Mouse (Mus musculus) liver, embryonic 11.5 days (tissue): ENCODE data around the gene Lrrc74b. TPM values are rescaled to one million over a fixed set of nuclear protein-coding genes. Genes with fewer than 3 reads are reported as not detected.

ENCODE experiments used
- ATAC-seq: fragments of 200-750 bp; cut with Nextera tagmentation; replicated peaks from 2 replicates; pipeline ENCODE4 v1.8.0; 2017; ENCODE audit warnings: moderate number of reproducible peaks, mild to moderate bottlenecking, moderate TSS enrichment, moderate library complexity; ENCODE audit not compliant: low FRiP score
- DNase-seq: peaks from one replicate; pipeline ENCODE4 v3.0.0-alpha.2; 2017; ENCODE audit warnings: low spot score
- H3K27ac ChIP-seq: fragments of 300-500 bp; sonication (generic); 2 replicates; pipeline ENCODE4 v1.5.1; 2014; ENCODE audit warnings: mild to moderate bottlenecking, low read depth, low read length, control low read depth
- H3K27me3 ChIP-seq: fragments of 300-500 bp; sonication (generic); replicated peaks from 2 replicates; pipeline ENCODE4 v1.6.1; 2014; ENCODE audit warnings: low read length, mixed read lengths; ENCODE audit not compliant: control insufficient read depth, insufficient read depth
- H3K36me3 ChIP-seq: fragments of 300-500 bp; sonication (generic); 2 replicates; pipeline ENCODE4 v1.6.1; 2014; ENCODE audit warnings: mild to moderate bottlenecking, low read length, moderate library complexity, mixed read lengths; ENCODE audit not compliant: control insufficient read depth, insufficient read depth
- H3K4me1 ChIP-seq: fragments of 300-500 bp; sonication (generic); replicated peaks from 2 replicates; pipeline ENCODE4 v1.6.1; 2014; ENCODE audit warnings: low read length, mixed read lengths; ENCODE audit not compliant: control insufficient read depth, insufficient read depth
- H3K4me2 ChIP-seq: fragments of 300-500 bp; sonication (generic); 2 replicates; pipeline ENCODE4 v1.6.1; 2014; ENCODE audit warnings: mild to moderate bottlenecking, control low read depth, moderate library complexity
- H3K4me3 ChIP-seq: fragments of 300-500 bp; sonication (generic); 2 replicates; pipeline ENCODE4 v1.5.1; 2014; ENCODE audit warnings: low read depth, low read length, control low read depth
- H3K9ac ChIP-seq: fragments of 300-500 bp; sonication (generic); 2 replicates; pipeline ENCODE4 v1.6.1; 2014; ENCODE audit warnings: low read depth, low read length, control low read depth
- H3K9me3 ChIP-seq: fragments of 300-500 bp; sonication (generic); 2 replicates; pipeline ENCODE4 v1.6.1; 2016; ENCODE audit warnings: low read length, inconsistent platforms, mixed read lengths; ENCODE audit not compliant: control insufficient read depth
- WGBS: fragments of 180-500 bp; shearing (Covaris S2); extraction: QIAGEN DNeasy Blood & Tissue Kit; methylation state at CpG from one replicate; pipeline ENCODE4 v1.1.7; 2014; 5-methylcytosine and 5-hydroxymethylcytosine counted together
- polyA plus RNA-seq: library from polyadenylated mRNA; unstranded; fragments of >200 nt; fragmentation: Nextera tagmentation; extraction: Ambion mirVana; gene quantifications from 2 replicates; pipeline ENCODE4 v1.2.1, GENCODE M21; 2014

Gene Lrrc74b
- polyA plus RNA-seq, 1 experiment from 2014 or later: not detected

DNA sequence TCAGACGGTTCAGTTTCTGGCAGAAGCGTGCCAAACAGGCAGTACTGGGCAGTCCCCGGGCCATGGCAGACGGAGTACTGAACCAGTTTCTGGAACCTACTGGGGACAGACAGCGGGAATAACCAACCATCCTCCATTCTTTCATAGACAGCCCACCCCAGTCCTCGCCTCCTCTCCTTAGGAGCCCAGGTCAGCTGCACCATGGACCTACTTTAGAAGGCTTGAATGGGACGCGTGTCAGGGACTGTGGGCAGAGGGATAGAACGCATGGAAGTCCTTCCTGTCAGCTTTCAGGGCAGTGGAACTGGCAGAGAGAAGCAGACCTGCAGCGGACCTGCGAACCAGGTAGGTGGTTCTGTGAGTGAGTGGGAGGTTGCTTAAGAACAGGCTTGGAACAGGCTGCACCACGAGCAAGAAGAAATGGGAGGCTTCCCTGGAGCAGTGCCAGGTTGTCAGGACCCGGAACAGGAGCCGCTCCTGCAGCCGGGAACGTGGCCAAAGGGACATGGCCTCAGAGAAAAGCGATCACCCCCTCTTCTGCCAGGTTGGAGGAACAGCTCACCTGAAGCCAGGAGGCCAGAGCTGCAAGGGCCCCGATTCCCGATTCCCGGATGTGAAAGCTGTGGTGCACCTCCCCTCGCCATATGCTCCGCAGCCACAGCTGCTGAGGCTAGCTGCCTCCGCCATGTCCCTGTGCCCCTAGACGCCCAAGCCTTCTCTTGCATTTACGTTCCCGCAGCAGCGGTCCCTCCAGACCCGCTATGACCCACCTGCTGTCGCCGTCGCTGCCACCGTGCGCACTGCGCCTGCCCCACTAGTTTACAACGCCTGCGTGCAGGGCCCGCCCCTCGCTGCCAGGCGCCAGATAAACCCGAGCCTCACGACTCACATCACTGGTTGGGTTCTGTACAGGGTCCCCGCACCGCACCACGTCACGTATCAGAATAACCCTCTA, 15.1 kb upstream of the Lrrc74b start:
- DNase-seq: peak; percentile 50
- ATAC-seq: peak; percentile 58; the same call in 1 of the 2 replicates
- H3K4me3 ChIP-seq: peak overlapping the region; percentile 47
- H3K4me2 ChIP-seq: peak overlapping the region; percentile 73
- H3K36me3 ChIP-seq: no peaks in the 10 kb centered on the region
- peak overlapping the region; percentile 11 for H3K9ac ChIP-seq
- 15% methylated on average over 45 of the region's 45 CpGs for WGBS
- H3K27me3 ChIP-seq: peaks cover 48% of the 10 kb centered on the region
- no peaks in the 10 kb centered on the region for H3K9me3 ChIP-seq
- H3K27ac ChIP-seq: no peak overlapping the region
- peaks cover 4% of the 10 kb centered on the region; the same call in 1 of the 2 replicates for H3K4me1 ChIP-seq

- Histone ChIP-seq H3K27me3 (peaks cover 2% of the 10 kb centered on the region; the same call in 1 of the 2 replicates), H3K27ac (no peak overlapping the region), H3K36me3 (no peaks in the 10 kb centered on the region), H3K9me3 (no peaks in the 10 kb centered on the region), H3K4me1 (peaks cover 5% of the 10 kb centered on the region), H3K9ac (no peak overlapping the region), H3K4me3 (no peak overlapping the region), H3K4me2 (no peak overlapping the region)
- WGBS: 32% methylated on average over 4 of the region's 4 CpGs
- DNase-seq (no peak), ATAC-seq (no peak)
Measured at GRCm38 (mm10) chr16:17566186-17566585, 5.1 kb upstream of the Lrrc74b start.

DNA sequence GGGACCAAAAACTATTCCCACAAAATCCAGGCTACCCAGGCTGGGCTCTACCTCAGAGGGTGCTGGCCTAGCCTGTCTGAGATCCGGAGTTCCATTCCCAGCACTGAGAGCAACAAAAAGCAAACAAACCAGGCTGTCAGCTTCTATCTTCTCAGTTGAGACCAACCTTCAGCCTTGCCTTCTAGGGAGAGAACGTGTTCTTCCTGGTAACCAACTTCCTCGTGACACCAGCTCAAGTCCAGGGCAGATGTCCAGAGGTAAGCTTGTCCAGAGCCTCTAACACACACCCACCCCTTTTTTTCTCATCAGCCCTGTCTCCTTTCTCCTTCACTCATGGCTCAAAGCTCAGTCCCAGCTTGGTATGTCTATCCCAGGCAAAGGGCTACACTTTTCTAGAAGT, 3.7 kb upstream of the Lrrc74b start:
- Histone ChIP-seq H3K27me3 (peaks cover 2% of the 10 kb centered on the region; the same call in 1 of the 2 replicates), H3K27ac (no peak overlapping the region), H3K4me3 (no peak overlapping the region), H3K9ac (no peak overlapping the region), H3K9me3 (no peaks in the 10 kb centered on the region), H3K36me3 (no peaks in the 10 kb centered on the region), H3K4me1 (peaks cover 14% of the 10 kb centered on the region), H3K4me2 (no peak overlapping the region)
- WGBS: 51% methylated on average over 3 of the region's 3 CpGs
- DNase-seq (no peak), ATAC-seq (no peak)

DNA sequence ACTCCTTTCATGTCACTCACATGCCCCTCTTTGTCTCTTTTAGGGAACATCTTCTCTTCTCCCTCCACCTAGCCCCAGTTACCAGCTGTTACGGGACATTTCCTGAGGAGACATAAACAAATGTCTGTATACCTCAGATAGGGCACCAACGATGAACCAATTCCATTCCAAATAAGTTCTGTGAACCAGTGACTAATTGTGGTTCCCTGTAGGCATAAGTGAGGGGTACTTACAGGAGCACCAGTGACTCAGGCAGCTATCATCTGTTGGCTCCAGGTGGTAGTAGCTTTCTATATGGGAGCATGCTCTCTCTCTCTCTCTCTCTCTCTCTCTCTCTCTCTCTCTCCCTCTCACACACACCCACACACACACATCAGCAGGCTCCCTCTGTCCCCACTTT, 3.2 kb upstream of the Lrrc74b start:
- no peak overlapping the region for H3K9ac ChIP-seq
- H3K36me3 ChIP-seq: no peaks in the 10 kb centered on the region
- ATAC-seq: no peak
- no peak overlapping the region for H3K4me3 ChIP-seq
- H3K4me2 ChIP-seq: no peak overlapping the region
- no peak for DNase-seq
- H3K4me1 ChIP-seq: peaks cover 18% of the 10 kb centered on the region
- WGBS: 41% methylated on average over 2 of the region's 2 CpGs
- no peaks in the 10 kb centered on the region for H3K9me3 ChIP-seq
- H3K27ac ChIP-seq: no peak overlapping the region
- peaks cover 2% of the 10 kb centered on the region; the same call in 1 of the 2 replicates for H3K27me3 ChIP-seq

GRCm38 (mm10) chr16:17563580-17563979, 2.5 kb upstream of the Lrrc74b start:
- no peaks in the 10 kb centered on the region for H3K36me3 ChIP-seq
- WGBS: 35% methylated on average over 1 of the region's 1 CpGs
- H3K27me3 ChIP-seq: peaks cover 2% of the 10 kb centered on the region; the same call in 1 of the 2 replicates
- DNase-seq: no peak
- no peak overlapping the region for H3K27ac ChIP-seq
- no peak overlapping the region for H3K4me3 ChIP-seq
- no peak overlapping the region for H3K9ac ChIP-seq
- H3K4me1 ChIP-seq: peaks cover 24% of the 10 kb centered on the region
- ATAC-seq: no peak
- H3K9me3 ChIP-seq: no peaks in the 10 kb centered on the region
- no peak overlapping the region for H3K4me2 ChIP-seq

DNA sequence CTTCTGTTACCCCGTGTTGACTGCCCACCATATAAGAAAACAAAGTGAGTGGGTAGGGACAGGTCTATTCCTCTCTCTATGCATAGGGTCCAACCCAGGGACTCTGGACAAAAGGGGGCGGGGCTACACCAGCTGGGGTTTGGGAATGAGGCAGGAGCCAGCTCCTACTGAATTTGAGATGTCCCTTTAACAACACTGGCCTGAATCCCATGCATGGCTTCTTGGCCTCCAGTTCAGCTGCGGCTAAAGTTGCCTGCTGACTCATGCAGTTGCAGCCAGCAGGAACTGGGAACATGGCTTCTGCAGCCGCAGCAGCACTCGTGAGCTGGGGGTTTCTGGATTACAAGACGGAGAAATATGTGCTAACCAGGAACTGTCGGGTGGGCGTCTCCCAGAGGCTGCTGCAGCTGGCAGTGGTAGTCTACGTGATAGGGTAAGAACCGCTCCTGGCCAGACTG, 733 bp upstream of the Lrrc74b start, which contains the start of gene P2rx6:
Gene P2rx6 (plus strand): TSS at position 135 of the 458 bp plus-strand sequence.
- peaks cover 30% of the 10 kb centered on the region for H3K4me1 ChIP-seq
- ATAC-seq (no peak), DNase-seq (peak; percentile 55)
- no peaks in the 10 kb centered on the region for H3K9me3 ChIP-seq
- H3K4me3 ChIP-seq: peak within 1 kb of the TSS; percentile 23
- no peak within 1 kb of the TSS for H3K27ac ChIP-seq
- 2% methylated on average over 10 of the region's 10 CpGs for WGBS
- no peaks in the 10 kb centered on the region for H3K36me3 ChIP-seq
- peak within 1 kb of the TSS; percentile 62 for H3K4me2 ChIP-seq
- H3K27me3 ChIP-seq: no peaks in the 10 kb centered on the region
- peak within 1 kb of the TSS; percentile 37; the same call in 1 of the 2 replicates for H3K9ac ChIP-seq

DNA sequence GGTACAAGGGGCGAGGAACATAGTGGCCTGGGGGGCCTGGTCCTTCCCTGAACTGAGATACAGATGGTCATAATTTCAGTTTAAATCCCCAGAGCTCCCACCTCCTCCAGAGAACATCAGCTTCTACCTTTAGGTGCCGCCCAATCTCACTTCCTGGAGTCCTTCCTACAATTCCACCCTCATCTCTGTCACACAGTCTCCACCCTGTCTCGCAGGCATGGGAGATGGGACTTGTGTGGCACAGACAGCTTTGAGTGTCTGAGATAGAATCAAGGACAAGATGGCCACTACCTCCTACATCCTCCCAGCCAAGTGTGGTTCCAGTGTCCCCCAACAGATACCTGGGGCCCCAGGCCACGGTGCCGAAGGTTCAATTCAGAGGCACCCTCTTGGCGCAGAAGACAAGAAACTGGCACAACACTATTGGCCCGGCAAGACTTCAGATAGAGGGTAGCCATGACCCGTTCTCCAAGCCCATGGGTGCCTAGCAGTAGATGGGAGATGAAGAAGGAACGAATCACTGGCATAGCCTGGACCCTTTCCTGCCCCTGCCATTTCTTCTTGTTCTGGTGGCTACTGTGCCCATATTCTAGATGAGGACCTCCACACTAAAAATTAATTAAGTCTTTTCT, 1.5 kb downstream of the Lrrc74b start:
- H3K27me3 ChIP-seq: no peaks in the 10 kb centered on the region
- no peaks in the 10 kb centered on the region for H3K36me3 ChIP-seq
- no peaks in the 10 kb centered on the region for H3K9me3 ChIP-seq
- no peak overlapping the region for H3K27ac ChIP-seq
- no peak overlapping the region for H3K4me3 ChIP-seq
- H3K4me1 ChIP-seq: peaks cover 42% of the 10 kb centered on the region
- ATAC-seq (no peak), DNase-seq (no peak)
- H3K4me2 ChIP-seq: peak overlapping the region; percentile 60
- 67% methylated on average over 9 of the region's 9 CpGs for WGBS
- H3K9ac ChIP-seq: no peak overlapping the region; the same call in 1 of the 2 replicates

DNA sequence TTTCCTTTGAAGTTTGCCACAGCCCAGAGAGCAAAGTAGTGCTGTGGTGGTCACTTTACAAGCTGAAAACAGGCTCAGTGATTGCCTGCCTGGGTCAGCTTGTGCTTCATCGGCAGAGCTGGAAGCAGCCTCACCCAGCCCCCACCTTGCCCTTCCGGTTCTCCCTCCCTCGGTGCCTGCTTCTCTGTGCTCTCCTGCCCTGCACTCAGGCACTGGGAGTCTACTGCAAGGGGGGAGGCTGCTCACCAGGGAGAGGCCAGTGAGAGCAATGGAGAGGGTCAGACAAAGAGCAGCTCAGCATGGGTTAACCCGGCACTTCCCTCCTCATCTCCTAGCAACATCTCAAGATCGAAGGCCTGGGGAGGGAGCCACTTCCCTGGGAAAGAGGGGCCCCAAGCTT, 2.2 kb downstream of the Lrrc74b start:
- Histone ChIP-seq H3K27me3 (no peaks in the 10 kb centered on the region), H3K9ac (peak overlapping the region; percentile 31), H3K4me1 (peaks cover 48% of the 10 kb centered on the region), H3K27ac (no peak overlapping the region), H3K9me3 (no peaks in the 10 kb centered on the region), H3K36me3 (no peaks in the 10 kb centered on the region), H3K4me3 (no peak overlapping the region), H3K4me2 (peak overlapping the region; percentile 60)
- ATAC-seq: no peak
- WGBS: 3% methylated on average over 5 of the region's 5 CpGs
- peak; percentile 37 for DNase-seq
